ENCODE assay signal across 24 mouse cellular contexts in the genomic region with DNA sequence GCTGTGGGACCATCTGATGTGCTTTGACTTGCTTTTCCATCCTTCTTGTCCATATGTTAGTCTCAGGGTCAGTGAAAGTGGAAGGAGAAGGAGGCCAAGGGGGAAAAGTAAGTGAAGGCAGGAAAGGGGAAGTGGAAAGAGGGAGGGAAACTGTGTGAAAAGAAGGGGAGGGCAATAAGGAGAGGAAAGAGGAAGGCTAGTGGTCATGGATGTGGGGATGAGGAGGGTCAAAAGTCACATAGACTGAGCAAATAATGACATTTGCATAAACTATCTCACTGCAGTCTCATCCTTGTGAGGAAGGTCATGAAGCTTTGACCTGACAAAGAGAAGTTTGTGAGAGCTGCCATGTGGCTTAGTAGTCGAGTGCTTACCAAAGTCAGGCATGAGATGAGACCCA.
"Had no signal": no experiment of that assay in that cellular context is flagged by ENCODE, and none has a peak within 500 bp of the region (broad histone marks: within the 10 kb centered on the region; RNA-seq: fewer than 3 reads in every experiment).

No protein-coding gene starts in this region.

- H3K9ac ChIP-seq: heart, embryonic 13.5 days; heart, embryonic 15.5 days; hindbrain, embryonic 13.5 days; hindbrain, embryonic 15.5 days; limb, embryonic 13.5 days; limb, embryonic 15.5 days; liver, embryonic 12.5 days had no signal

- ATAC-seq: hindbrain, postnatal 0 days; intestine, embryonic 16.5 days; liver, embryonic 12.5 days had no signal

- H3K4me2 ChIP-seq: heart, embryonic 11.5 days; heart, embryonic 13.5 days; heart, embryonic 15.5 days; hindbrain, embryonic 13.5 days; hindbrain, embryonic 15.5 days; limb, embryonic 13.5 days; limb, embryonic 15.5 days; liver, embryonic 12.5 days had no signal

- H3K9me3 ChIP-seq: heart, embryonic 13.5 days; heart, embryonic 15.5 days; hindbrain, embryonic 13.5 days; hindbrain, embryonic 15.5 days; limb, embryonic 13.5 days; limb, embryonic 15.5 days; liver, embryonic 12.5 days had no signal

- H3K36me3 ChIP-seq: heart, embryonic 13.5 days; heart, embryonic 15.5 days; hindbrain, embryonic 13.5 days; hindbrain, embryonic 15.5 days; limb, embryonic 13.5 days; limb, embryonic 15.5 days; liver, embryonic 12.5 days had no signal

- H3K4me1 ChIP-seq: heart, embryonic 13.5 days; heart, embryonic 15.5 days; hindbrain, embryonic 13.5 days; hindbrain, embryonic 15.5 days; limb, embryonic 13.5 days; limb, embryonic 15.5 days; liver, embryonic 12.5 days had no signal

- H3K27ac ChIP-seq: gastrocnemius, adult 2 months; heart, adult 2 months; heart, embryonic 13.5 days; heart, embryonic 15.5 days; hindbrain, embryonic 13.5 days; hindbrain, embryonic 15.5 days; hindbrain, postnatal 0 days; layer of hippocampus, adult 2 months; limb, embryonic 13.5 days; limb, embryonic 15.5 days; liver, embryonic 12.5 days had no signal

- DNase-seq: gastrocnemius, adult 2 months; gastrocnemius, postnatal 10 days; gastrocnemius, postnatal 25 days; heart, adult 11 months; heart, adult 2 months; heart, postnatal 14 days; heart, postnatal 36 days; kidney, adult 18-20 months; kidney, adult 8-10 months; kidney, postnatal 10 days; kidney, postnatal 25 days; kidney, postnatal 4 days; left cerebral cortex, postnatal 4 days had no signal

- H3K4me3 ChIP-seq: gastrocnemius, adult 2 months; heart, adult 2 months; heart, embryonic 13.5 days; heart, embryonic 15.5 days; hindbrain, embryonic 13.5 days; hindbrain, embryonic 15.5 days; layer of hippocampus, adult 2 months; limb, embryonic 13.5 days; limb, embryonic 15.5 days; liver, embryonic 12.5 days had no signal

- H3K27me3 ChIP-seq: heart, embryonic 13.5 days; heart, embryonic 15.5 days; hindbrain, embryonic 15.5 days; limb, embryonic 15.5 days; liver, embryonic 12.5 days had no signal
